In genomic region chr7:143752056-143752455, GRCm38 (mm10) we compare ENCODE assay signal across 40 mouse cellular contexts. TPM values are rescaled to one million over a fixed set of nuclear protein-coding genes. Genes with fewer than 3 reads are reported as not detected.
"Had no signal": no experiment of that assay in that cellular context is flagged by ENCODE, and none has a peak within 500 bp of the region (broad histone marks: within the 10 kb centered on the region; RNA-seq: fewer than 3 reads in every experiment).

No protein-coding gene starts in this region.

- H3K4me2 ChIP-seq: heart, embryonic 11.5 days; heart, embryonic 13.5 days; heart, embryonic 15.5 days; hindbrain, embryonic 13.5 days; hindbrain, embryonic 15.5 days; kidney, embryonic 15.5 days; limb, embryonic 13.5 days; limb, embryonic 15.5 days; liver, embryonic 11.5 days had no signal

- H3K36me3 ChIP-seq: heart, embryonic 13.5 days; heart, embryonic 15.5 days; hindbrain, embryonic 13.5 days; hindbrain, embryonic 15.5 days; kidney, embryonic 15.5 days; limb, embryonic 13.5 days; limb, embryonic 15.5 days had no signal

- H3K27ac ChIP-seq: gastrocnemius, adult 2 months; heart, adult 2 months; heart, embryonic 13.5 days; heart, embryonic 15.5 days; hindbrain, embryonic 13.5 days; hindbrain, embryonic 15.5 days; hindbrain, postnatal 0 days; kidney, embryonic 15.5 days; kidney, postnatal 0 days; limb, embryonic 13.5 days; limb, embryonic 15.5 days; liver, embryonic 14.5 days had no signal

- DNase-seq: gastrocnemius, postnatal 10 days; gastrocnemius, postnatal 25 days; heart, adult 11 months; heart, adult 2 months; heart, postnatal 14 days; heart, postnatal 36 days; kidney, adult 11 months; kidney, adult 2 months; kidney, adult 9 months; kidney, postnatal 14 days; kidney, postnatal 36 days; layer of hippocampus, adult 9-11 months; layer of hippocampus, postnatal 36 days; left cerebral cortex, postnatal 4 days had no signal

- H3K9ac ChIP-seq: heart, embryonic 13.5 days; heart, embryonic 15.5 days; hindbrain, embryonic 13.5 days; hindbrain, embryonic 15.5 days; kidney, embryonic 15.5 days; limb, embryonic 13.5 days; limb, embryonic 15.5 days; liver, embryonic 14.5 days had no signal

- H3K4me3 ChIP-seq: gastrocnemius, adult 2 months; heart, adult 2 months; heart, embryonic 13.5 days; heart, embryonic 15.5 days; hindbrain, embryonic 13.5 days; hindbrain, embryonic 15.5 days; kidney, embryonic 15.5 days; limb, embryonic 13.5 days; limb, embryonic 15.5 days had no signal

- ATAC-seq: hindbrain, postnatal 0 days had no signal

- H3K9me3 ChIP-seq: heart, embryonic 13.5 days; heart, embryonic 15.5 days; hindbrain, embryonic 13.5 days; hindbrain, embryonic 15.5 days; kidney, embryonic 15.5 days; limb, embryonic 13.5 days; limb, embryonic 15.5 days had no signal

RNA-seq across cellular contexts. Expression of gene Mrgprg, which starts 14.7 kb away (rescaled TPM):
- total RNA-seq: gastrocnemius, postnatal 10 days; heart, adult 2 months; heart, postnatal 14 days; heart, postnatal 36 days; hematopoietic stem cell, adult 5-6 weeks; hindbrain, postnatal 0 days; layer of hippocampus, adult 18-20 months; layer of hippocampus, adult 8-10 months; layer of hippocampus, postnatal 14 days; layer of hippocampus, postnatal 36 days; left cerebral cortex, adult 18-20 months; left cerebral cortex, adult 8-10 months; left cerebral cortex, postnatal 10 days; left cerebral cortex, postnatal 25 days; left cerebral cortex, postnatal 4 days had no signal
- polyA plus RNA-seq: heart, embryonic 11.5 days; heart, embryonic 13.5 days; heart, embryonic 15.5 days; heart, postnatal 0 days; hindbrain, embryonic 11.5 days; hindbrain, embryonic 13.5 days; hindbrain, embryonic 15.5 days; hindbrain, postnatal 0 days; kidney, embryonic 15.5 days; kidney, postnatal 0 days; large intestine, adult 2 months; limb, embryonic 11.5 days; limb, embryonic 13.5 days; limb, embryonic 15.5 days; liver, embryonic 11.5 days; liver, embryonic 14.5 days; liver, embryonic 16.5 days had no signal
